Mouse (Mus musculus) heart, adult 11 months (tissue): ENCODE measurements around the gene Prss28.

Experiments
- DNase-seq: peaks from one replicate; pipeline ENCODE4 v3.0.0; 2022

The Prss28 gene

GRCm38 (mm10) chr17:25345462-25345861 lies 37.0 kb downstream of the Prss28 start, which contains the start of gene Tpsab1:
TSS of gene Tpsab1 (minus strand) at chr17:25345562.
- DNase-seq = no peak

DNA sequence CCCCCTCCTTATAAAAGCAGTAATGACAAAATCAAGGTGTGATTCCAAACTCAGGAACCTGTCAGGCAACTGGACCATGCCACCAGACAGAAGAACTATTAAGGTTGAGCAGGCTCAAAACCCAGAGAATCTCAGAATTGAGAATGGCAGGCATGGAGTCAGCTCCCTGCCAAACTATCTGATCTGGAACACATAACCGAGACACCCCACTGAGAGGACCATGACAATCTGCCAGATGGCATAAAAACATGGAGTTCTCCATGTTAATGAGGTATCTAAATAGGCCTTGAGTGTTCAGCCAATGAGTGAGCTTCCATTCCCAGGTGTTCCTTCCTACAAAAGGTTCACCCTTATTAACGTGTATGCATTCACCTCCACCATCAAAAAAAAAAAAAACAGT lies 52.8 kb downstream of the Prss28 start:
- no peak for DNase-seq
